Mouse (Mus musculus) liver, embryonic 14.5 days (tissue): ENCODE measurements around the gene Cftr. TPM values are rescaled to one million over a fixed set of nuclear protein-coding genes. Genes with fewer than 3 reads are reported as not detected.

Source experiments
- ATAC-seq: fragments of 200-750 bp; cut with Nextera tagmentation; 2 replicates; pipeline ENCODE4 v1.8.0; 2017; ENCODE audit warnings: moderate number of reproducible peaks, mild to moderate bottlenecking, moderate library complexity; ENCODE audit not compliant: insufficient read depth
- DNase-seq, 3 experiments: peaks; one replicate each; pipeline ENCODE4 v3.0.0-alpha.2; 2012 to 2013; ENCODE audit warnings: low read depth in 3 of 3, low spot score in 3 of 3
- H3K27ac ChIP-seq: fragments of 300-500 bp; sonication (generic); 2 replicates; pipeline ENCODE4 v1.5.1; 2014; ENCODE audit warnings: moderate library complexity, mild to moderate bottlenecking, control low read depth, inconsistent platforms
- H3K27me3 ChIP-seq: fragments of 300-500 bp; sonication (generic); 2 replicates; pipeline ENCODE4 v1.6.1; 2014; ENCODE audit warnings: mild to moderate bottlenecking, low read length, moderate library complexity; ENCODE audit not compliant: control insufficient read depth, insufficient read depth
- H3K36me3 ChIP-seq: fragments of 300-500 bp; sonication (generic); replicated peaks from 2 replicates; pipeline ENCODE4 v1.6.1; 2014; ENCODE audit warnings: low read depth; ENCODE audit not compliant: control insufficient read depth, insufficient read depth
- H3K4me1 ChIP-seq, 2 experiments: fragments of 200-500 bp in 1 of 2; fragments of 300-500 bp in 1 of 2; sonication (generic) in 1 of 2; replicated peaks; 2 replicates each; pipeline ENCODE4 v1.6.1; 2012 to 2014; ENCODE audit warnings: antibody characterized with exemption in 1 of 2, inconsistent platforms in 1 of 2, low read length in 1 of 2; ENCODE audit not compliant: control insufficient read depth in 2 of 2, insufficient read depth in 2 of 2
- H3K4me2 ChIP-seq: fragments of 300-500 bp; sonication (generic); 2 replicates; pipeline ENCODE4 v1.6.1; 2014; ENCODE audit warnings: low read depth, mild to moderate bottlenecking, control low read depth, moderate library complexity
- H3K4me3 ChIP-seq, 2 experiments: fragments of 200-500 bp in 1 of 2; fragments of 300-500 bp in 1 of 2; sonication (generic) in 1 of 2; 2 replicates each; pipeline ENCODE4 v1.5.1; 2012 to 2014; ENCODE audit warnings: low read depth in 2 of 2, low read length in 2 of 2, mild to moderate bottlenecking in 2 of 2, control low read depth in 1 of 2, inconsistent platforms in 1 of 2, moderate library complexity in 1 of 2; ENCODE audit not compliant: insufficient read depth in 1 of 2
- H3K9ac ChIP-seq: fragments of 300-500 bp; sonication (generic); replicated peaks from 2 replicates; pipeline ENCODE4 v1.6.1; 2014; ENCODE audit warnings: mild to moderate bottlenecking, control low read depth, moderate library complexity
- H3K9me3 ChIP-seq: fragments of 300-500 bp; sonication (generic); 2 replicates; pipeline ENCODE4 v1.6.1; 2016; ENCODE audit warnings: low read length, mixed read lengths; ENCODE audit not compliant: control insufficient read depth
- CTCF ChIP-seq: IDR thresholded peaks from 2 replicates; pipeline ENCODE4 v1.5.1; 2016; ENCODE audit warnings: antibody characterized with exemption, low read depth, control low read depth
- EP300 ChIP-seq: IDR thresholded peaks from 2 replicates; pipeline ENCODE4 v1.6.1; 2016; ENCODE audit warnings: antibody characterized with exemption, low read depth
- WGBS: fragments of 180-500 bp; shearing (Covaris S2); extraction: QIAGEN DNeasy Blood & Tissue Kit; methylation state at CpG from one replicate; pipeline ENCODE4 v1.1.7; 2014; ENCODE audit not compliant: insufficient replicate concordance; 5-methylcytosine and 5-hydroxymethylcytosine counted together
- polyA plus RNA-seq, 2 experiments: library from polyadenylated mRNA; depleted of rRNA in 1 of 2; stranded (reverse) in 1 of 2; unstranded in 1 of 2; fragments of >200 nt; fragmentation: Nextera tagmentation in 1 of 2; extraction: Ambion mirVana in 1 of 2; gene quantifications; 2 replicates each; pipeline versions ENCODE4 v1.2.1 to v1.2.3; 2012 to 2014

The Cftr gene
- polyA plus RNA-seq, 2 experiments = 0.01 to 0.02 TPM

DNA sequence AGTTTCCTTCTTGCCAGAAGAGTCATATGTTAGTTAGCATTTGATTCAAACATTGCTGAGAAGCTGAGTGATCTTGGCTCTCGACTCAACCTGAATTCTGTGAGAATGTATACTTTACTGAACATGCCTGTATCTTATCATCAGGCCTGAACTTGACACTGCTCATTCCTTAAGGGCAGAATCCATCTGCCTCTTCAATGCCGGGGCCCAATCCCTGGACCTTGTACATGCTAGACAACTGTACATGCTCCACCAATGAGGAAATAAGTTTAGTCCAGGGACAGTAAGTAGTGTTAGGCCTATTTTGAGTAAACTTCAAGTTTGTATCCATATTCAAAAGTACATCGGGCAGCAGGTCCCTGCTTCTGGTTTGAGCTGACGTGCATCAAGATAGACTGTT lies 134.6 kb downstream of the Cftr start:
- H3K4me2 ChIP-seq = no peak overlapping the region
- H3K27me3 ChIP-seq = no peaks in the 10 kb centered on the region
- no peak overlapping the region for H3K4me3 ChIP-seq
- DNase-seq (no peak), ATAC-seq (no peak)
- 63% methylated on average over 4 of the region's 4 CpGs for WGBS
- no peak overlapping the region for H3K27ac ChIP-seq
- TF ChIP-seq CTCF (no peak), EP300 (no peak)
- no peaks in the 10 kb centered on the region for H3K36me3 ChIP-seq
- no peaks in the 10 kb centered on the region; a peak in 1 of 4 replicates for H3K4me1 ChIP-seq
- H3K9me3 ChIP-seq = no peaks in the 10 kb centered on the region
- H3K9ac ChIP-seq = no peak overlapping the region

DNA sequence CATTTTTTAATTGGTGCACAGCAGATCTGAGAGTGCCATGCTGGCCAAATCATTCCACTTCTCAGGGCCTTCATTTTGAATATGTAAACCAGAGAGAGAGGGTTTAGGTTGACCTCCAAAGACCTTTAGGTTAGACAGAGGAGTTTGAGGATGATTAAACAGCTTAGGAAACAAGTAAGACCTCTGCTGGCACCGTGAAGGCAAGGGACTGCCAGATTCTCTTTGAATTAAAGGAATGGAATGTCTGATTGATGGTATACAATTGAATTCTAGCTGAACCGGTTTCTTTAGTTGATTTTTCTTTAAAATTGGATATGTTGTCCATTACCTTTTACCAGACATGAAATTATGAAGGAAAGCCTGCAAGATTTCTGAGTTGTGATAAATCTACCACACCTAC lies 140.5 kb downstream of the Cftr start:
- no peak overlapping the region for H3K4me2 ChIP-seq
- ATAC-seq (no peak), DNase-seq (no peak)
- H3K9ac ChIP-seq = no peak overlapping the region
- no peak for TF ChIP-seq CTCF
- TF ChIP-seq EP300 = no peak
- no peak overlapping the region for H3K27ac ChIP-seq
- no peak overlapping the region for H3K4me3 ChIP-seq
- WGBS = 30% methylated on average over 2 of the region's 2 CpGs
- no peaks in the 10 kb centered on the region for H3K27me3 ChIP-seq
- H3K36me3 ChIP-seq = no peaks in the 10 kb centered on the region
- H3K4me1 ChIP-seq = no peaks in the 10 kb centered on the region
- no peaks in the 10 kb centered on the region for H3K9me3 ChIP-seq

DNA sequence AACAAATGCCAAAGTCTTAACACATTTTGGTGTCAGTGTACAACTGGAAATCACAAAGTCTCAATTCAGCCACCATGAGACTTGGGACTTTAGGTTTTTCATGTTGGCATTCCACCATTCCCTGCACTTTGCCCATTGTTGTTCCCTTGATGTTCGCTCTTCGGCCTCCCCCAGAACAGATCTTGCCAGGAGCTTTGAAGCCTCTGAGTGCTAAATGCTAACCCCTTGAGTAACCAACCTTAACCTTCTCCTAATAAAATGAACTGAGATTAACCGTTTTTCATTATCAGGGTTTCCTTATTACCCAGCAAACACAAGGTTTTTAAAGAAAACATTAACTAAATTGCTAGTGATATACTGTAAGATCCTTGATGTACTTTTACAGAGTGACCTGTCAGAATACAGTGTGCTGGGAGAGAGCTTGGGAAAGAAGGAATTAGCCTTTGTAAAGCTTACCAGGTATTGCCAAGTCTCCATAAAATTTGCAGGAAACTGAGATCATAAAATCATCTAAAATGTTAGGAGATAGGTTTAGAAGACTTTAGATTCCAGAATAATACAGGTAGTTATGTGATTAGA lies 144.0 kb downstream of the Cftr start:
- no peak overlapping the region for H3K4me2 ChIP-seq
- no peak for ATAC-seq
- TF ChIP-seq EP300 (no peak), CTCF (no peak)
- H3K4me1 ChIP-seq = no peaks in the 10 kb centered on the region
- no peak overlapping the region for H3K27ac ChIP-seq
- WGBS = 57% methylated on average over 3 of the region's 3 CpGs
- no peak overlapping the region for H3K4me3 ChIP-seq
- H3K27me3 ChIP-seq = no peaks in the 10 kb centered on the region
- H3K36me3 ChIP-seq = no peaks in the 10 kb centered on the region
- no peaks in the 10 kb centered on the region for H3K9me3 ChIP-seq
- DNase-seq = no peak
- H3K9ac ChIP-seq = no peak overlapping the region

DNA sequence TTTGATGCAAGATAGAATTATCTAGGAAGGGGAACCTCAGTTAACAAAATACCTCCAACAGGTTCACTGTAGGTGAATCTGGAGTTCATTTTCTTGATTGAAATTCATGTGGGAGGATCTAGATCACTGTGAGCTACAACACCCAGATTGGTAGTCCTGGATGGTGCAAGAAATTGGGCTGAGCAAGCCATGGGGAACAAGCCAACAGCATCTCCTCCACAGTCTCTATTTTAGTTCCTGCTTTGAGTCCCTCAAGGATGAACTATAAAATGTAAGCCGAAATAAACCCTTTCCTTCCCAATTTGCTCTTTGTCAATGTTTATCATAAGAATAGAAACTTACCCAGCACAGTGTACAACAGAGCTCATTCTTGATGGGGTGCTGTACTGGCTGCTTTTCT lies 152.5 kb downstream of the Cftr start:
- no peak overlapping the region for H3K9ac ChIP-seq
- no peak overlapping the region for H3K27ac ChIP-seq
- no peaks in the 10 kb centered on the region for H3K27me3 ChIP-seq
- H3K4me3 ChIP-seq = no peak overlapping the region
- H3K4me1 ChIP-seq = no peaks in the 10 kb centered on the region
- no peak overlapping the region for H3K4me2 ChIP-seq
- DNase-seq (no peak), ATAC-seq (no peak)
- TF ChIP-seq CTCF (no peak), EP300 (no peak)
- H3K36me3 ChIP-seq = no peaks in the 10 kb centered on the region
- 56% methylated on average over 1 of the region's 1 CpGs for WGBS
- H3K9me3 ChIP-seq = no peaks in the 10 kb centered on the region

DNA sequence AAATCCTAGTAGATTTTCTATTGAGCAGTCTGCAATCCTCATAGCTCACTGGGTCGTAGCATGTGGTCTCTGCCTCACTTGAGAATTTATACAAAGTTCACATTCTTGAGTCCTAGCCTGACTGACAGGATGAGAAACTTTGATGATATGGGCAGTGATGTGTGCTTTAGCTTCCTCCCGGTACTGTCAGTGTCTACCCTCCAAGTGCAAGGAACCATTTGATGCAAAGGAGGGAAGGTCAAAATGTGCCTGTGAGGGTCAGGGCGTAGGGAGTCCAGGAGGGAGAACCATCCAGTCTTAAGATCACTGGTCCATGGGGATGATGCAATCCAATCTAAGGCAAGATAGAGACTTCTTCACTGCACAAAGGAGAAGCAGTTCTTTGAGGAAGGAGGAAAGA lies 164.9 kb downstream of the Cftr start:
- DNase-seq (no peak), ATAC-seq (no peak)
- H3K27ac ChIP-seq = no peak overlapping the region
- H3K4me3 ChIP-seq = no peak overlapping the region
- no peaks in the 10 kb centered on the region for H3K36me3 ChIP-seq
- H3K27me3 ChIP-seq = no peaks in the 10 kb centered on the region
- no peaks in the 10 kb centered on the region for H3K4me1 ChIP-seq
- no peaks in the 10 kb centered on the region for H3K9me3 ChIP-seq
- H3K4me2 ChIP-seq = no peak overlapping the region
- TF ChIP-seq EP300 = no peak
- TF ChIP-seq CTCF = no peak
- no peak overlapping the region for H3K9ac ChIP-seq
- WGBS = 52% methylated on average over 3 of the region's 3 CpGs

DNA sequence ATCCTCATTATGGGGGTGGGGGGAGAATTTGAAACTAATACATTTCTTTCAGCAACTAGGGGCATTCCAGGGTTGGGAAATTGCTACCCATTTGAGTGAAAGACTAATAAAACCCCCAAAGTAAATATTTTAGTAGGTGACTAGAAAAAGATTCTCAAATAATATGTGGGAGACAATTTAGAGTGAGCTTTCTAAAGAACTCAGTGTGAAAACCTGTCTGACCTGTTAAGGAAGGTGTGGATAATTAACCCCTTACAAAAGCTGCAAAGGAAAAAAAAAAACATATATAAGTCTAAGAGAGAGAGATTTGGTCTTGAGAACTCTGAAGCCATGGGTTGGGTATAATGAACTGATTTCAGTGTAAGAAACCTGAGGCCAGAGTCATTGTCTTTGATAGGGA lies 167.8 kb downstream of the Cftr start:
- H3K9ac ChIP-seq = no peak overlapping the region
- H3K4me1 ChIP-seq = no peaks in the 10 kb centered on the region
- H3K9me3 ChIP-seq = no peaks in the 10 kb centered on the region
- H3K36me3 ChIP-seq = no peaks in the 10 kb centered on the region
- DNase-seq (no peak), ATAC-seq (no peak)
- H3K4me3 ChIP-seq = no peak overlapping the region
- no peak for TF ChIP-seq CTCF
- no peak for TF ChIP-seq EP300
- no peak overlapping the region for H3K4me2 ChIP-seq
- no peaks in the 10 kb centered on the region for H3K27me3 ChIP-seq
- no peak overlapping the region for H3K27ac ChIP-seq
